Comparison of ENCODE assay signal across 18 mouse cellular contexts in the genomic region with DNA sequence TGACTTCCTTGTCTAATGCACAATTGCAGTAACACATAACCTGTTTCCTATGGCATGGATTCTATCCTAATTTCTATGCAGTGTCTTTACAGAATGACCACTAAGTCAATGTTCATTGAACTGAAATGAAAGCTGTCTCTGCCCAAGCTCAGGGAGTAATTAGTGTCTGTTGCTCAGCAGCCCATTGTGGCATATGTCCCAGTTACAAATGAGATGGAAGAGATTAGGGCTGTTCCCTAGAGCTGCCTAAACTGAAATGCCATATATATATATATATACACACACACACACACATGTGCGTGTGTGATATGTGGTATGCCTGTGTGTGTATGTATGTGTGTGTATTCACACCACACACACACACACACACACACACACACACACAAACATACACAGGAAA.
A peak's percentile ranks its signal among the peaks of the same experiment; 100 is the strongest.
DNase-seq lines count a peak whose midpoint lies in the region; ATAC-seq lines count a peak whose summit lies in the region.
"Had no signal": no experiment of that assay in that cellular context is flagged by ENCODE, and none has a peak within 500 bp of the region (broad histone marks: within the 10 kb centered on the region; RNA-seq: fewer than 3 reads in every experiment).

No protein-coding gene starts in this region.

- H3K27me3 ChIP-seq in embryonic facial prominence, embryonic 12.5 days = no peaks in the 10 kb centered on the region
- H3K27me3 ChIP-seq in embryonic facial prominence, embryonic 10.5 days (replicated peaks; ENCODE audit: low read depth, poor library complexity, severe bottlenecking) = no peaks in the 10 kb centered on the region
- no peaks in the 10 kb centered on the region for H3K27me3 ChIP-seq in neural tube, embryonic 13.5 days
- no peaks in the 10 kb centered on the region for H3K27me3 ChIP-seq in hindbrain, embryonic 16.5 days (replicated peaks; ENCODE audit: control insufficient read depth, insufficient read depth, low read length)
- H3K27me3 ChIP-seq: embryonic facial prominence, embryonic 13.5 days; limb, embryonic 15.5 days; Patski had no signal

- no peak overlapping the region for H3K9ac ChIP-seq in embryonic facial prominence, embryonic 12.5 days
- H3K9ac ChIP-seq in neural tube, embryonic 13.5 days = no peak overlapping the region
- no peak overlapping the region for H3K9ac ChIP-seq in hindbrain, embryonic 16.5 days (ENCODE audit: low read depth, low read length)
- H3K9ac ChIP-seq: embryonic facial prominence, embryonic 13.5 days; limb, embryonic 15.5 days; liver, postnatal 0 days had no signal

- WGBS in embryonic facial prominence, embryonic 12.5 days = 89% methylated on average over 1 of the region's 1 CpGs
- 79% methylated on average over 1 of the region's 1 CpGs for WGBS in embryonic facial prominence, embryonic 10.5 days
- 100% methylated on average over 1 of the region's 1 CpGs for WGBS in neural tube, embryonic 13.5 days
- 47% methylated on average over 1 of the region's 1 CpGs for WGBS in hindbrain, embryonic 16.5 days

- no peaks in the 10 kb centered on the region for H3K4me1 ChIP-seq in embryonic facial prominence, embryonic 12.5 days
- H3K4me1 ChIP-seq in embryonic facial prominence, embryonic 10.5 days = no peaks in the 10 kb centered on the region
- no peaks in the 10 kb centered on the region for H3K4me1 ChIP-seq in neural tube, embryonic 13.5 days (replicated peaks)
- H3K4me1 ChIP-seq in hindbrain, embryonic 16.5 days (ENCODE audit: control insufficient read depth, insufficient read depth, low read depth, low read length) = no peaks in the 10 kb centered on the region; the same call in 1 of the 2 replicates
- H3K4me1 ChIP-seq: embryonic facial prominence, embryonic 13.5 days; heart, embryonic 10.5 days; limb, embryonic 15.5 days had no signal

- no peaks in the 10 kb centered on the region for H3K9me3 ChIP-seq in embryonic facial prominence, embryonic 12.5 days
- no peaks in the 10 kb centered on the region for H3K9me3 ChIP-seq in embryonic facial prominence, embryonic 10.5 days
- no peaks in the 10 kb centered on the region for H3K9me3 ChIP-seq in neural tube, embryonic 13.5 days
- no peaks in the 10 kb centered on the region for H3K9me3 ChIP-seq in hindbrain, embryonic 16.5 days (ENCODE audit: control insufficient read depth, low read length)
- H3K9me3 ChIP-seq: embryonic facial prominence, embryonic 13.5 days; heart, embryonic 10.5 days; limb, embryonic 15.5 days had no signal

- H3K4me2 ChIP-seq in embryonic facial prominence, embryonic 12.5 days (replicated peaks) = no peak overlapping the region
- no peak overlapping the region for H3K4me2 ChIP-seq in neural tube, embryonic 13.5 days
- H3K4me2 ChIP-seq in hindbrain, embryonic 16.5 days (ENCODE audit: low read length) = no peak overlapping the region
- H3K4me2 ChIP-seq: embryonic facial prominence, embryonic 13.5 days; limb, embryonic 15.5 days had no signal

- H3K36me3 ChIP-seq in embryonic facial prominence, embryonic 12.5 days = no peaks in the 10 kb centered on the region
- no peaks in the 10 kb centered on the region for H3K36me3 ChIP-seq in embryonic facial prominence, embryonic 10.5 days (replicated peaks)
- H3K36me3 ChIP-seq in neural tube, embryonic 13.5 days = no peaks in the 10 kb centered on the region
- H3K36me3 ChIP-seq in hindbrain, embryonic 16.5 days (ENCODE audit: control insufficient read depth, insufficient read depth, low read length) = no peaks in the 10 kb centered on the region
- H3K36me3 ChIP-seq: embryonic facial prominence, embryonic 13.5 days; heart, embryonic 10.5 days; limb, embryonic 15.5 days had no signal

- H3K27ac ChIP-seq in embryonic facial prominence, embryonic 12.5 days = no peak overlapping the region
- H3K27ac ChIP-seq in embryonic facial prominence, embryonic 10.5 days (replicated peaks) = no peak overlapping the region
- no peak overlapping the region for H3K27ac ChIP-seq in neural tube, embryonic 13.5 days (replicated peaks)
- no peak overlapping the region for H3K27ac ChIP-seq in hindbrain, embryonic 16.5 days (ENCODE audit: low read depth, low read length)
- H3K27ac ChIP-seq: embryonic facial prominence, embryonic 13.5 days; heart, embryonic 10.5 days; kidney, postnatal 0 days; limb, embryonic 15.5 days had no signal

- no peak overlapping the region for H3K4me3 ChIP-seq in embryonic facial prominence, embryonic 12.5 days
- no peak overlapping the region for H3K4me3 ChIP-seq in embryonic facial prominence, embryonic 10.5 days
- H3K4me3 ChIP-seq in neural tube, embryonic 13.5 days = no peak overlapping the region
- H3K4me3 ChIP-seq in hindbrain, embryonic 16.5 days (ENCODE audit: low read length) = no peak overlapping the region
- H3K4me3 ChIP-seq: embryonic facial prominence, embryonic 13.5 days; heart, embryonic 10.5 days; limb, embryonic 15.5 days had no signal

- no peak for DNase-seq in embryonic facial prominence, embryonic 10.5 days (ENCODE audit: low spot score)
- DNase-seq in neural tube, embryonic 10.5 days (ENCODE audit: extremely low spot score, low spot score) = no peak
- DNase-seq in retina, postnatal 7 days (ENCODE audit: low read depth, low spot score) = peak; percentile 31
- no peak for DNase-seq in thymus, postnatal 36 days
- DNase-seq: gastrocnemius, postnatal 14 days; heart, postnatal 14 days; liver, postnatal 0 days; right cerebral cortex, postnatal 25 days had no signal

- peak; percentile 81; the same call in 1 of the 2 replicates for ATAC-seq in embryonic facial prominence, embryonic 12.5 days (ENCODE audit: insufficient number of reproducible peaks, insufficient read depth, low FRiP score, low TSS enrichment)
- ATAC-seq in neural tube, embryonic 13.5 days (ENCODE audit: low read depth) = peak; percentile 36; the same call in 1 of the 2 replicates
- ATAC-seq in hindbrain, embryonic 16.5 days = peak; percentile 92
- no peak for ATAC-seq in frontal cortex, adult (ENCODE audit: low TSS enrichment)
- ATAC-seq: intestine, embryonic 16.5 days; liver, postnatal 0 days; Patski had no signal
